Mouse (Mus musculus) thymus, postnatal 4 days (tissue): ENCODE measurements around the gene Sox10.

Source experiments
- DNase-seq: peaks from one replicate; pipeline ENCODE4 v3.0.0; 2021

The Sox10 gene

GRCm38 (mm10) chr15:79152709-79153108, 12.3 kb downstream of the Sox10 start:
- no peak for DNase-seq

DNA sequence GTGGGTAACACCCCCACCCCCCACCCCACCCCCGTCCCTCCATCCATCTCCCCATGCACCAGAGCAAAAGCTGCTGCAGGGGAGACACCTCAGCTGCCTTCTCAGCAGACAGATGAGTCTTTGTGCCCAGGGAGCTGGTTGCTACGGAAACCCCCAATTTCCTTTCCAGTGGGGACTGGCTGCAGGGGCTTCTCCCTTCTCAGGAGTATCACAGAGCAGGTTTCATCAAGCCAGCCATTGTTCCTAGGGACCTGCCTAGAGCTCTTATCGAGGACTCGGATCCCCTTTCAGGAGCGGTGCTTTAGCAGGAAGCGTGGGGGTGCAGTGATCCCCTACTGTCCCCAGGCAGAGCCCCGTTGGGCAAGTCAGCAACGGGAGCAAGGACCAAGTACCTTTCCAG, 13.2 kb downstream of the Sox10 start:
- DNase-seq: no peak

DNA sequence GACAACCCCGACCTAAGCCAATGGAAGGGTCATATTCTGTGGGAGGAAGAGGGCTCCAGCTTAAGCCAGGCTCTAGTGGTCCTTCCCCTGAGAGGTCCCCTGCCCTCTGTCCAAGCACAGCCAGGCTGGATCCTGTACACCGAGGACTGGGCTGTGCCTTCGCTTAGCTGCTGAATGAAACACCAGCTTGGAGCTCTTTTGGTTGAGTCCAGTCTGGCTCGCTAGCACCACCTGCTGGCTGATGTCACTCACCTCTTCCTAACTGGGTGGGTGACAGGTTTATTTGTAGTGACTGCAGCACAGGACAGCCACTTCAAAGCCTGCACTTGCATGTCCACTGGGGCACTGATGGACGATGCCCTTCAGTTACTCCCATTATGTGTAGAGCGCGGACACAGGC, 16.5 kb downstream of the Sox10 start:
- DNase-seq: peak; percentile 92

- DNase-seq: no peak
These were observed 19.5 kb downstream of the Sox10 start for GRCm38 (mm10) chr15:79145522-79145921.

DNA sequence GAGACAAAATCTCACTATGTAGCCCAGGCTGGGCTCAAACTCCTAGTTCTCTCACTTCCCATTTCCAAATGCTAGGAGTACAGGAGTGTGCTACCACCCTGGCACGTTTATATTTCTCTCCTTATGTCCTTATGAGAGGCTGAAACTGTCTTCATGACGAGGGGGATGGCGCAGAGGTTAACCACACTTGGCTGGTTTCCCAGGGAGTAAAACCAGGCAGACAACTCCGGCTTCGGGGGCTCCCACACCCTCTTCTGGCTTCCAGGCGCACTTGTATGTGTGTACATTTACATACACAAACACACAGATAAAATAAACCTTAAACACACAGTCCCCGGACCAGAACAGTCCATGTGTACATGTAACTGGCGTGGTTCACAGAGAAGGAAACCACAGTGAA, 21.0 kb downstream of the Sox10 start:
- no peak for DNase-seq

- no peak for DNase-seq
These were observed 21.7 kb downstream of the Sox10 start for GRCm38 (mm10) chr15:79143316-79143715.

DNA sequence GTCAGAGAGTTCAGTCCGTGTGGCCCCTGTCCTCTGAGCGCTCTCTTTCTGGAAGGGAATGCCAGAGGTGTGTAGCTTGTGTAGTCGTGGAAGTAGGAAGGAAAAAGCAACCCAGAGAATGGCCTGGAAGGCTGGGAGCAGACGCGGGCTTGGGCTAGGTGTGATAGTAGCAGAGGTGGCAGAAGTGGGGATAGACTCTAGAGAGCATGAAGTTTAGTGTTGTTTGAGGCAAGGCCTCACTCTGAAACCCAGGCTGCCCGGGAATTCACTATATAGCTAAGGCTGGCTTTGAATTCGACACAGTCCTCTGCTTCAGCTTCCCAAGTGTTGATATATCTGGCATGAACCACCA, 23.5 kb downstream of the Sox10 start:
- no peak for DNase-seq

DNA sequence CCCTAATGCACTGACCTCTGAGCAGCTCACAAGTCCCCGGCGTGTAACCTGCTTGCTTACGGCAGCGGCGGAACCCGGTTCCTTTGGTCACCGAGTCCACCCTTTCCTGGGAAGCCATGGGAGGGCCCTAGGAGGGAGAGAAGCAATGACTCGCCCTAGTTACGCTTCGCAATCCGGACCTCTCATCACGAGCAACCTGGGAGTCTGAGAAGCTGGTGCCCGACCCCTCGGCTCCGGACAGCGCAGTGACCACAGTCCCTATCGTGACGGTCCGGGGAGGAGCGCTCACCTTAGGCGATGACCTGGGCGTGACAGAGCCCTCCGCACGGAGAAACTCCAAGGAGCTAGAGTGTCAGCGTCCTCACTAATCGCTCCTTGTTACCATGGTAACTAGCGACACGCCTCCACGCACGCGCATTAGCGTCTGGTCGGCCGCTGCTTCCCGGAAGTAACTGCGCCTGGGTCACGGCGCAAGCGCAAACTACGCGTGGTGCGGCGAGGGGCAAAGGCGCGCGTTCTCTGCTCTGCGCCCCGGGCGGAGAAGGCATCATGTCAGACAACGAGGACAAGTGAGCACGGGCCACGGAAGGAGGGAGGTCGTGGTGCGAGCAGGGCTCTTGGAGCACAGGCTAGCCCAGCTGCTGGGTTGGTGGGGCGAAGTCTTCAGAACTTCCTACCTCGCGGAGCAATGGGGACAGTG, 24.0 kb downstream of the Sox10 start, which contains the start of the genes Polr2f and 1700088E04Rik:
Gene Polr2f, plus strand, starts transcription at position 144 of the 700 bp plus-strand sequence.
Gene 1700088E04Rik, minus strand, starts transcription at position 388 of the 700 bp plus-strand sequence.
- DNase-seq: peak; percentile 97

GRCm38 (mm10) chr15:79139640-79140039, 25.4 kb downstream of the Sox10 start:
- DNase-seq: no peak

DNA sequence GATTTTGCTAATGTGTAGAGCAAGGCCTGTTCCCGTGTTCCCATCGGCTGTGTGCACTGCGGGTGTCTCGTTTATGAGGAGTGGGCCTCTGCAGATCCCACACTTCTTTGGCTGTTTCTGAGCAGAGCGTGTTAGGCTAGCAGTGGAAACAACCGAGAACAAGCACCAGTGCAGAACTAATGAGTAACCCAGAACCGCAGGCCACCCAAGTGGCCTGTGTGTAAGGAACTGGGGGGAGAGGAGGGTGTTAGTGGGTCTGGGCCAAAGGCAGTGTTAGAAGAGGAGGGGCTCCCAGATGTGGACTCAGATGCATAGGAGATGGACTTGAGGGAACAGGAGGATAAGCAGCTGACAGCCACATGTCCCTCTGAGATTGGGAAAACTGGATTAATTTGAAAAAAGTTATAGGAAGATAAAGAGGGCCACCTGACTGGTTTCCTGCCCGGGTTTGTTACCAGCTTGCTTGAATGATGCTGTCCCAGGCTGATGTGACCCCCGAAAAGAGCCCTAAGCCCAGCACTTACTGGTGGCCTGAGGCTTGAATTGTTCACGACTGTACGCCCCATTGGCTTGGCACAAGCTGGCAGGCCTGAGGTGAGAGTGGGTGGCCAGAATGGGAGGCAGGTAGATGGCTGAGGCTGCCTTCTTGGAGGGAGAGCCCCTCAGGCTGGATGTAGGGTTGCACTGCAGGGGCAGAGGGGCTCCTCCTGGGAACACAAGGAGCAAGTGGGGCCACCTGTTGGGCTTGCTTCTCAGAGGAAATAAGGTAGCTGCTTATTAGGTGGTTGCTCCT, 29.1 kb downstream of the Sox10 start:
- no peak for DNase-seq

DNA sequence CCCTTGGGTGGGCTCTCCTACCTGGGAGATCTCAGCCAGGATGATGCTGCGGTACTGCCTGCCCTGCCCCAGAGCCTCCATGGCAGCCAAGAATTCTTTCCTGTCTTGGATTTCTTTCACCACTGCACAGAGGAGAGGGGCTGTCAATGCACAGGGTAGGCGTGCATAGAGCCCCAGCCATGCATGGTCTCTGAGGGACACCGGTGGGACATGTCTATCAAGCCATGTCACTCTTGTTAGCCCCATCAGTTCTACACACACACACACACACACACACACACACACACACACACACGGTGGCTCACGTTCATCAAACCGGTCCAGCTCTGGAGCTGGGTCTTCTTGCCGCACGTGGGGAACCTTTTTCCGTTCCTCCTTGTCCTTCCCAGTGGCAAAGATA, 29.7 kb downstream of the Sox10 start:
- no peak for DNase-seq

- no peak for DNase-seq
These were observed 30.4 kb downstream of the Sox10 start for GRCm38 (mm10) chr15:79134496-79135270.

DNA sequence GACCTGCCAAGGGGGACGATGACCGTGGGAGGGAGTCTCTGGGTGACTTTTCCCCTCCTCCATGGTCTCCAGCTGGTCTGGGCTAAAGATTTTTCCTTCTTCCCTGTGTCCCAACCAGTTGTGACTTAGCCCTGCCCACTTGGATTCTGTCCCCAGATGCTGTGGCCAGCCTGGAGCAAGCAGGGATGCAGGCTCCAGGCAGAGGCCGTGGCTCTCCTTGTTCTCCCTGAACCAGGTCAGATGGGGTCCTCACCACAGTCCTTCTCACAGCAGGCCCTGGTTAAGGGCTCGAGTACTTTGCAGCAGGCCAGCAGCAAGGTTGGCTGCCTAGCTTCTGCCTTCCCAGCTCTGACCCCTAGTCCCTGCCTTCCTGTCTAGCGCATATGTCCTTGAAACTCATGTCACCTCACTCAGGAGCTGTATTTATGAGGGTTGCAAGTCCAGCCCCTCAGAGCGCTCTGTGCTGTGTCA, 31.8 kb downstream of the Sox10 start:
- no peak for DNase-seq

DNA sequence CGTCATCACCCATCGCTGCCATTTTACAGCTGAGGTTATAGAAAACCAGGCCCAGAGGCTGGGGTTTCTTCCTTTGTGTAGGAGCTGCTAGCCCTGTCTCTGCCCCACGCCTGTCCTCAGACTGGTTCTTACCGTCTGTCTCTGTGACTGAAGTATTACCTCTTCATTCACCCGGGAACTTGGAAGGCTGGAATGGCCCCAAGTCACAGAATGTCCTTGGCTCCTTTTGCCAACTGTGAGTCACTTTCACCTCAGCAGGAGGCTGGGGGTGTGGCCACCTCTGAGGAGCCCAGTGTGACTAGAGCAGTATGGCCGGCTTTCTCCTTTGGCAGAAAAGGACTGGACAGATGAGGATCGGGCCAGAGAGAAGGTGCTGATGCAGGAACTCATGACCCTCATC, 33.6 kb downstream of the Sox10 start:
- no peak for DNase-seq

DNA sequence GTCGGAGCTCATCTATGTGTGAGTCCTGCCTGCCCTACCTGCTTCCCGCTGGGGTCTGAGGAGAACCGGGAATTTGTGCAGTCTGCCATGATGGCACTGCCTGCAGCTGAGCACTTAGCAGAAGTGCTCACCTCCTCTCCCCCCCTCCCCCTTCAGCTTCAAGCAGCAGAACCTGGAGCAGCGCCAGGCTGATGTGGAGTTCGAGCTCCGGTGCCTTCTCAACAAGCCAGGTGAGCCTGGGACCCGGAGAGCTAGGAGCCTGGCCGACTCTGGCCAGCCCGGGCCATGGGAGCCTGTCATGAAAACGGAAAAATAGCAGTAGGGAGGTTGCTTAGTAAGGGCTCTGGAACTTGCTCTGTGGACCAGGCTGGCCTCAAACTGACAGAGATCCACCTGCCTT, 34.3 kb downstream of the Sox10 start:
- DNase-seq: no peak

- no peak for DNase-seq
These were observed 35.7 kb downstream of the Sox10 start for GRCm38 (mm10) chr15:79129311-79129710.

GRCm38 (mm10) chr15:79128208-79128607, 36.8 kb downstream of the Sox10 start:
- peak; percentile 35 for DNase-seq

GRCm38 (mm10) chr15:79127101-79127500, 37.9 kb downstream of the Sox10 start:
- no peak for DNase-seq

DNA sequence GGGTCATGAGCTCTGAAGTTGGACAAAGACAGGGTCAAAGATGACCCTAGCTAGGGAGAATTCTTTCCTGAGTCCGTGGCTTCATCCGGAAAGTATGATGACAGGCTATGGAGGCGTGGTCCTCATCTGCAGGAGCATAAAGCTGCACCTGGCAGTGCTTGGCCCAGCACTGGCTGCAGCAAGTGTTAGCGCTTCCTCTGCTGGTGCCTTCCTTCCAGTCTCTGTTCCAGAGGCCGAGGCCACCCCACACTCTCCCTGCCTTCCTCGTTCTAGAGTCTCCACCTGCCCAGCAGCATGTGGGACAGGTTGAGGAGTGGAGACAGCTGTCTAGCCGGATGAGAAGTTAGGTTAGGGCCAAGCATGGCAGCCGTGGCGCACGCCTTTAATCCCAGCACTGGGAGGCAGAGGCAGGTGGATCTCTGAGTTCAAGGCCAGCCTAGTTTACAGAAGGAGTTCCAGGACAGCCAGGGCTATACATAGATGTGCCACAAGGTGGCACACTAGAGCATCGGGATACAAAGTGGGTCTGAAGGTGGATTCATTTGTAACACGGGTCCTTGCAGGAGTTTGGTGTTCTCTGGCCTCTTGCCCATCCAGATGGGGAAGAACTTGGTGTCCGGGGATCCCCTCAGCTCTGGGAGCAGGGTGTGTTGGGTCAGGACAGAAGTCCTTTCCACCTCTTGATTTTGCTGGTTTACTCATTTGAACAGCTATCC, 38.7 kb downstream of the Sox10 start:
- DNase-seq: peak; percentile 71

GRCm38 (mm10) chr15:79124331-79124875, 40.6 kb downstream of the Sox10 start:
- no peak for DNase-seq

- no peak for DNase-seq
These were observed 41.3 kb downstream of the Sox10 start for GRCm38 (mm10) chr15:79123751-79124150.

DNA sequence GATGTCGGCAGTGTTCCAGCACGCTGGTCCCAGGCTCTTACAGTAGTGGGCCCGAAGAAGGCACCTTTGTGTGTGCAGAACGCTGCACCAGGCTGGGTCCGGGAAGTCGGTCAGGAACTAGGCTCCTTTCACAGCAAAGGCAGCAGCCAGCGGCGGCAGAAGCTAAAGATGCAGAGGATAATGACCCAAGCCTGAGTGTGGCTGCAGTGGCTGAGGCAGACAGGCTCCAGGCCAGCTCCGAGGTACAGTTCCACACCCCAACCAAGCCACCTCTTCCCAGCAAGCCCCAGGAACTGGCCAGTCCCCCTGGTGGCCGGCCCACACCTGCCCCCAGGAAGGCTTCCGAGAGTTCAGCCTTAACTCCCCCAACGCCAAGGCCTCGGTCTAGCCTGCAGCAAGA, 42.5 kb downstream of the Sox10 start:
- DNase-seq: no peak
